Mouse (Mus musculus) v-Abl transformed pro-B cells (cell line): ENCODE data around the gene Slc25a51.

ENCODE experiments used
- in situ Hi-C, 2 experiments: fragments of 400-800 bp; cut with MboI; formaldehyde crosslinking; loops; one replicate each; pipeline ENCODE4 v1.15.1; 2025; ENCODE audit not compliant: unreplicated experiment in 2 of 2

The Slc25a51 gene

DNA sequence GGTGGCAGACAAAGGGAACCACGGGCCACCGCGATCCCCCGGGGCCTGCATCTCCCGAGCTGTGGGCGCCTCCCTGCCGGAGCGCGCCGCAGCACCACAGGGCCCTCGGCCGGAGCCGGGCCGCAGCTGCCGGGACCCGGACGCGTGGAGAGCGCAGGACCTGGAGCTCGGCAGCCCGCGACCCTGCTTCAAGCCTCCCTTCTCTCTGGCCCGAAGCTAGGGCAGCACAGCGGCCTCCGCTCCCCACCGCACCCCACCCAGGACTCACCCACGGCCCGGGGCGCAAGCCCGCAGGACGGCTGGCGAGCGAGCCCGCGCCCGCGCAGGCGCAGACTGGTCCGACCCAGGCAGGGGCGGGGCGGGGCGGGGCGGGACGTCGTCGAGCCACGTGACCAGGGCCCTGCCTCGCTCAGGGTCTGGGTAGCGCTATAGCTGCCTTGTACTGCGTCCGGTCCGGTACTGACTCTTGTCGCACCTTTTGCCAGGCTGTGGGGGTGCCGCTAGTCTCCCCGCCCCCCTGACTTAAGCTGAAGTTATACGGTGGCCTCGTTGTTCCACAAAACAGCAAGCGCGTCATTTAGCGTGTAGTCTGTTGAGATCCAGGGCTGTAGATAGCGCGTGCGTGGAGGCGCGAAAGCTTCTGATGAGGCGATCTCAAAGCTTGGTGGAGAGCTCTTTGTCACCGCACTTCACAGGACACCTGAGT, at the start of gene Slc25a51:
TSS of gene Slc25a51 (minus strand) at position 340 of the 706 bp plus-strand sequence.
- in situ Hi-C loops: loop anchor here (5.0 to 10.0 kb wide), 2 partner anchors 64 to 384 kb away; partner anchors contain the start of genes Dcaf10 (in 1 of the 2) and Exosc3 (in 1 of the 2)

DNA sequence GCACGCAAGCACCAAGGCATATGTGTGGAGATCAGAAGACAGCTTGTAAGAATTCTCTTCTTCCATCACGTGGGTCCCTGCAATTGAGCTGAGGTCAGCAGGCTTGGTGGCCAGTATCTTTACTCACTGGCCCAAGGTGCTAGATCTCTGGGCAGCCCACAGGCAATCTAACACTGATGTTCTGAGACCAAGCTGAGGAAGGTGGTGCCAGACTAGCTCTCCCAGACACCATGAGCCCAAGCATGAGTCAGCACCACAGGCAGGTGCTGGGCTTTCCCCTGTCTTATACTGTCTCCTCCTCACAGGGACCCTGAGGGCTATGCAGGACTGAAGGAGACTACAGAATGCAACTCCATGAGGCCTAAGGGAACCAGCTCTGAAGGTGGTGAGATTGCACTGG, 49.0 kb upstream of the Slc25a51 start:
- in situ Hi-C loops: no loop called here

DNA sequence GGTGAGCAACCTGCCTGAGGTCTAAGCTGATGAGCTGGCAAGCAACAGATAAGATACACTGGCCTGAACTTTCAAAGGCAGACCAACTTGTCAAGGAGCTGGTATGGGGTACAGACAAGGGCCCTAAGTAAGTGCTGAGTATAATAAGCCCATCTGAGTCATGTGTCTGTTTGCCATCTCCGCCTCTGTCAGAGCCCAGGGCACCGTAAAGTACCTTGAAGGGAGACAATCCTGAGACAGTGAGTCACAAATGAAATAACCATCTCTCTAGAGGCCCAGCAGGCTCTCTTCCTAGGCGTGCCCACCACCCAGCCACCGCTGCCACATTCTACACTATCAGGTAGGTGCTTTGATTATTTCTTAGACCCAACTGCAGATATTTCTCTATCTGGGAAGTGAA, 46.4 kb upstream of the Slc25a51 start:
- in situ Hi-C loops: no loop called here

- in situ Hi-C loops: no loop called here
Observed at GRCm38 (mm10) chr4:45453271-45453851, 44.8 kb upstream of the Slc25a51 start.

- in situ Hi-C loops: no loop called here
Observed at GRCm38 (mm10) chr4:45452569-45453111, 44.1 kb upstream of the Slc25a51 start.

- in situ Hi-C loops: no loop called here
Observed at GRCm38 (mm10) chr4:45449012-45449411, 40.4 kb upstream of the Slc25a51 start.

DNA sequence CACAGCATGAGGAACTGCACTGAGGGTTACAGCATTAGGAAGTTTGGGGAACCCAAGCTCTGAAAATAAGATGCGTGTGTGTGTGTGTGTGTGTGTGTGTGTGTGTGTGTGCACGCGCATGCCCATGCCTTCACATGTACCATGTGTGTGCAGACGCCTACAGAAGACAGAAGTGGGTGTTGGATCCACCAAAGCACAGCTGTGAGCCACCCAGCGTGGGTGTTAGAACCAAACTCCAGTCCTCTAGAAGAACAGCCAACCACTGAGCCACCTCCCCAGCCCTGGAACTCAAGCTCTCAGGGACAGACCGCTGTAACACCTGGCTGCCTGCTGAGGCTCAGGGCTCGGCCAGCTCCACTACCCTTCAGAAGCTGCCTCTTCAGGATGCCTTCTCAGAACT, 39.9 kb upstream of the Slc25a51 start:
- in situ Hi-C loops: no loop called here

DNA sequence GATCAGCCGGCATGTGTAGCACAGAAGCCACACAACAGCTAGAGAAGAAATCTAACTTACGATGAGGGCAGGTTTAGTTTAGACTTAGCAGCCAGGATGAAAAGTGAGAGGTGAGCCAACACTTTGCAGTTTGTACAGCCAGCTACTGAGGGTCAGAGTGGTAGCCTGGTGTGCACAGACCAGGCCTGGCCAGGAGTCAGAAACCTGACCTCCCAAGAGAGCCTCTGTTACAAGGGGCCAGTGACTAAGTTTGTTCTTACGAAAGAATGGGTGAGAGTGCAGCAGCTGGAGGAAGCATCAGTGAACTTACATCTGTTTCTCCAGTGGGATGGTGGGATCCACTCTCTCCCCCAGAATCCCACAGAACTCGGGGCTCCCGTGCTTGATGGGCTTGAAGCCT, 38.6 kb upstream of the Slc25a51 start:
- in situ Hi-C loops: no loop called here

DNA sequence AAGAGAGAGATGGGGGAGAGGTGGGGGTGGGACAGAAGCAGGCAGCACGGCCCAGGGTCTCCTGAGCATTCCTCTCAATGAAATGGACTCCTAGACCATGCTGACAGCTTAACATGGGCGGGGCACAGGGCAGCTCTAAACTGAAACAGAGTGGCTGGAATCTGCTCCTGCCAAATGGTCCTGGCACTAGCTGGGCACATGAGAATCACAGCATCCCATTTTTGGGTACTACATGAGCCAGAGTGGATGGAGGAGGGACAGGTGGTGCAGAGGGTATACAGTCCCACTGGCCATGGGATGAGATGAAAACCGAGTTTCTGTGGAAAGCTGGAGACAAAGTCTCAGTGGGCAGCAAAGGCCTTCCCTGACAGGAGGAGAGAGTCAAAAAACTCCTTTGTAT, 36.7 kb upstream of the Slc25a51 start:
- in situ Hi-C loops: no loop called here

- in situ Hi-C loops: no loop called here
Observed at GRCm38 (mm10) chr4:45444813-45445212, 36.2 kb upstream of the Slc25a51 start.

DNA sequence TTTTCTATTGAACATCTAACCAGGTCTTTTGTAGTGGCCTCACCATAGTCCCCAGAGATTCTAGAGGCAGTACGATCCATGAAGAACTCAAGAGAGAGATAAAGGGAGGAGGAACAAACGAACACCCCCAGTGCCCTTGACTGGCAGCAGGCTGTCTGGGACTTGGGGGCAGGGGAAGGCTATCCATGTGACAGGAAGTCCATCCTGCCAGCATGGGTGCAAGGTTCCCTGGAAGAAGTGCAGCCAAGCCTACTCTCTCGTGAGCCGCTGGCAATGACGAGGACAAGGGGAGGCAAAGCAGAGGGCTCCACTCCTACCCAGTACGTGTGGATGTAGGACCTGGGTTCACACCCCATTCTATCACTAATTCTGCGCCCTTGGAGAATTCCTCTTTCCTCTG, 35.1 kb upstream of the Slc25a51 start:
- in situ Hi-C loops: no loop called here

DNA sequence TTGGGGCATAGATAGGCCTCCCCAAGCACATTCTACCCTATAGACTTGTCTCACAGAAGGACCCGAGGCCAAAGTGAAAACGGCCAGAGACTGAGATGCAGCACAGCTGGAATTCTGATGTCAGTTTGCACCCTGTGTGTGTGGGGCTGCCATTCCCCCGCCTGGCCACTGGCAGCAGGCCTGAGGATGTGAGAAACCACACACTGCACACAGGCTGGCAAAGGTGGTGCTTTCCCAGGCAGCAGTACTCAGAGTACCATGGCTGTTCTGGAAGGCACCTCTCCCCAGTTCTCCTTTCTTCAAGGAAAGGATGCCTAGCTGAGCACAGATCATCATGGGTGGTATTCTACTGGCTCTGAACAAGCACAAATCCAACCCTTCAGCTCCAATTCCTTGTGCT, 33.7 kb upstream of the Slc25a51 start:
- in situ Hi-C loops: no loop called here

- in situ Hi-C loops: no loop called here
Observed at GRCm38 (mm10) chr4:45441778-45442177, 33.2 kb upstream of the Slc25a51 start.

GRCm38 (mm10) chr4:45439281-45439680, 30.7 kb upstream of the Slc25a51 start:
- in situ Hi-C loops: no loop called here

DNA sequence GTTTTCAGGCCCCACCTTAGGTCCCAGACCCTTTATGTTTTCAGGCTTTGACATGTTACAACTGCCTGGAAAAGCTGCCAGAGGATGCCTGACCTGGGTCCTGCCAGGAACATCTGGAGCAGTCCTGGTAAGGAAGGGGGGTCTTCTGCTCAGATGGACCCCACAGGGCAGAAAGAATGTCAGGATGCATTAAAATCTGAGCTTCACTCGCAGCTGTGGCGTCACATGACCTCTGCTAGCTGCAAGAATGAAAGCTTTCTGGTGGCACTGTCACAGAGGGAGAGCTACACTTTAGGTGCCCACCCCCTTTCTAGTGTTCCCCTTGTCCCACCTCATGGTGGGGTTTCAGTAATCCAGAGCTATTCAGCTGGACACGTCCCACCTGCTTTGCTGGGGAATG, 28.4 kb upstream of the Slc25a51 start:
- in situ Hi-C loops: no loop called here

- in situ Hi-C loops: no loop called here
Observed at GRCm38 (mm10) chr4:45436383-45436913, 27.9 kb upstream of the Slc25a51 start.

GRCm38 (mm10) chr4:45435899-45436298, 27.3 kb upstream of the Slc25a51 start:
- in situ Hi-C loops: no loop called here

GRCm38 (mm10) chr4:45434681-45435080, 26.1 kb upstream of the Slc25a51 start:
- in situ Hi-C loops: loop anchor here in 1 of 2 experiments (5.0 kb wide), 1 partner anchor 93 kb away; no protein-coding TSS in a partner anchor

- in situ Hi-C loops: loop anchor here in 1 of 2 experiments (5.0 kb wide), 1 partner anchor 93 kb away; no protein-coding TSS in a partner anchor
Observed at GRCm38 (mm10) chr4:45434071-45434470, 25.5 kb upstream of the Slc25a51 start.

- in situ Hi-C loops: loop anchor here in 1 of 2 experiments (5.0 kb wide), 1 partner anchor 95 kb away; no protein-coding TSS in a partner anchor
Observed at GRCm38 (mm10) chr4:45431806-45432205, 23.2 kb upstream of the Slc25a51 start.

DNA sequence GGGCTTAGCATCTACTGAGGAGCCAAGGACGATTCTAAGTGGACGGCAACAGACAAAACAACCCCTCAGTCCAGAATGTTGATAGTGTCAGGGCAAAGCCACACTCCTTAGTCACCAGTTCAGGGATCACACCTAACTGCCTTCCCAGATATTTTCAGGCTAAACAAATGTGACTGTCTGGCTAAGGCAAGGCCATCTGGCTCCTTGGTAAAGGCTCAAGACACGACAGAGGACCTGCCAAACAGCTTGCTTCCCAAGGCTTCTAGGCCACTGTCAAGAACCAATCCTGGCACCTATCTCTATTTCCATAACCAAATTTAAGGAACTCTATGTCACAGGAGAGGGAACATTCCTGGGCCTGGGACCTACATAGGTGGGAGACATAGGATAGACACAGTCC, 22.8 kb upstream of the Slc25a51 start:
- in situ Hi-C loops: loop anchor here in 1 of 2 experiments (5.0 kb wide), 1 partner anchor 96 kb away; no protein-coding TSS in a partner anchor
